12 mouse cellular contexts compared by ENCODE assay signal in genomic region chr19:7305380-7306310, GRCm38 (mm10). TPM values are rescaled to one million over a fixed set of nuclear protein-coding genes. Genes with fewer than 3 reads are reported as not detected.
A peak's percentile ranks its signal among the peaks of the same experiment; 100 is the strongest.
DNase-seq lines count a peak whose midpoint lies in the region; ATAC-seq and TF ChIP-seq lines count a peak whose summit lies in the region.
"Had no signal": no experiment of that assay in that cellular context is flagged by ENCODE, and none has a peak within 500 bp of the region (broad histone marks: within the 10 kb centered on the region; RNA-seq: fewer than 3 reads in every experiment).

No protein-coding gene starts in this region.

- H3K9ac ChIP-seq in lung, embryonic 14.5 days = no peak overlapping the region
- no peak overlapping the region for H3K9ac ChIP-seq in stomach, embryonic 15.5 days
- H3K9ac ChIP-seq: neural tube, embryonic 12.5 days had no signal

- no peak for TF ChIP-seq POLR2A in lung, adult 2 months (IDR thresholded peaks at IDR 0.05; ENCODE audit: borderline replicate concordance, extremely low read depth, low read depth, low read length)

- H3K4me1 ChIP-seq in lung, embryonic 14.5 days (ENCODE audit: insufficient read depth) = peaks cover 16% of the 10 kb centered on the region
- H3K4me1 ChIP-seq in lung, adult 2 months (ENCODE audit: control insufficient read depth, insufficient read depth, low read length) = peaks cover 42% of the 10 kb centered on the region
- peaks cover 67% of the 10 kb centered on the region for H3K4me1 ChIP-seq in stomach, embryonic 15.5 days

- no peak for DNase-seq in lung, embryonic 14.5 days
- DNase-seq in lung, adult 2 months = no peak
- DNase-seq in kidney, adult 18-20 months = peak; percentile 74
- DNase-seq in kidney, postnatal 10 days = peak; percentile 59
- DNase-seq in cerebellum, postnatal 4 days (ENCODE audit: low spot score in 2 of 2) = no peak
- DNase-seq: left cerebral cortex, postnatal 4 days; right cerebral cortex, adult 18-20 months had no signal

- no peaks in the 10 kb centered on the region for H3K9me3 ChIP-seq in lung, embryonic 14.5 days (ENCODE audit: low read depth, low read length)
- H3K9me3 ChIP-seq in stomach, embryonic 15.5 days = no peaks in the 10 kb centered on the region
- H3K9me3 ChIP-seq: forebrain, embryonic 10.5 days; midbrain, embryonic 10.5 days; neural tube, embryonic 12.5 days had no signal

- no peaks in the 10 kb centered on the region for H3K36me3 ChIP-seq in lung, embryonic 14.5 days (ENCODE audit: insufficient read depth)
- no peaks in the 10 kb centered on the region for H3K36me3 ChIP-seq in stomach, embryonic 15.5 days

- H3K27ac ChIP-seq in lung, embryonic 14.5 days (ENCODE audit: low read depth) = peak overlapping the region; percentile 38; the same call in 1 of the 2 replicates
- peak overlapping the region; percentile 89; the same call in 1 of the 2 replicates for H3K27ac ChIP-seq in stomach, embryonic 15.5 days
- H3K27ac ChIP-seq: forebrain, embryonic 10.5 days; midbrain, embryonic 10.5 days; neural tube, embryonic 12.5 days had no signal

- ATAC-seq in lung, embryonic 14.5 days (ENCODE audit: insufficient read depth) = no peak
- ATAC-seq in stomach, embryonic 15.5 days (ENCODE audit: insufficient read depth, low FRiP score, low read depth) = no peak
- no peak for ATAC-seq in erythroblast, adult 5-6 weeks (replicated peaks; ENCODE audit: low FRiP score, poor library complexity, severe bottlenecking)

- no peak overlapping the region for H3K4me3 ChIP-seq in lung, embryonic 14.5 days (ENCODE audit: low read depth, low read length)
- H3K4me3 ChIP-seq in lung, adult 2 months (replicated peaks; ENCODE audit: extremely low read depth, low read depth, low read length) = no peak overlapping the region
- H3K4me3 ChIP-seq in stomach, embryonic 15.5 days (replicated peaks) = no peak overlapping the region
- H3K4me3 ChIP-seq: forebrain, embryonic 10.5 days; midbrain, embryonic 10.5 days; neural tube, embryonic 12.5 days had no signal

- WGBS in lung, embryonic 14.5 days = 56% methylated on average over 10 of the region's 11 CpGs
- WGBS in lung, adult 2 months = 66% methylated on average over 10 of the region's 11 CpGs
- 56% methylated on average over 10 of the region's 11 CpGs for WGBS in stomach, embryonic 15.5 days

- no peak for TF ChIP-seq CTCF in lung, embryonic 14.5 days (IDR thresholded peaks at IDR 0.05; ENCODE audit: low read depth)
- no peak for TF ChIP-seq CTCF in lung, adult 2 months (IDR thresholded peaks at IDR 0.05; ENCODE audit: insufficient read depth, low read length)

- H3K27me3 ChIP-seq in lung, embryonic 14.5 days (ENCODE audit: insufficient read depth, low read length) = no peaks in the 10 kb centered on the region
- no peaks in the 10 kb centered on the region for H3K27me3 ChIP-seq in stomach, embryonic 15.5 days (replicated peaks)
- H3K27me3 ChIP-seq: neural tube, embryonic 12.5 days had no signal

- H3K4me2 ChIP-seq in lung, embryonic 14.5 days = no peak overlapping the region
- H3K4me2 ChIP-seq in stomach, embryonic 15.5 days = no peak overlapping the region
- H3K4me2 ChIP-seq: neural tube, embryonic 12.5 days had no signal

RNA-seq across cellular contexts. Expression of gene Mark2, which starts 36.0 kb away (rescaled TPM):
- polyA plus RNA-seq in lung, embryonic 14.5 days (2014; fragmentation: Nextera tagmentation; extraction: Ambion mirVana) = 49.2 and 57.8 TPM in 2 replicates
- 68.6 and 94.1 TPM in 2 replicates for polyA plus RNA-seq in lung, adult 2 months (2012; rRNA removed)
- 55.7 and 57.7 TPM in 2 replicates for polyA plus RNA-seq in stomach, embryonic 15.5 days (2015; fragmentation: Nextera tagmentation; extraction: Ambion mirVana)
- total RNA-seq in erythroblast, adult 5-6 weeks (2015; ENCODE audit: low replicate concordance) = 39.9 and 57.1 TPM in 2 replicates
- 19.4 and 48.1 TPM in 2 replicates for total RNA-seq in erythroblast, adult 5-6 weeks (2017; ENCODE audit: low replicate concordance)

RNA-seq across cellular contexts. Expression of gene Rcor2, which starts 38.5 kb away (rescaled TPM):
- polyA plus RNA-seq in lung, embryonic 14.5 days (2014; fragmentation: Nextera tagmentation; extraction: Ambion mirVana) = 6.0 and 7.9 TPM in 2 replicates
- 1.7 and 3.3 TPM in 2 replicates for polyA plus RNA-seq in lung, adult 2 months (2012; rRNA removed)
- polyA plus RNA-seq in stomach, embryonic 15.5 days (2015; fragmentation: Nextera tagmentation; extraction: Ambion mirVana) = 13.4 and 15.0 TPM in 2 replicates
- total RNA-seq in erythroblast, adult 5-6 weeks (2015; ENCODE audit: low replicate concordance) = not detected in 2 replicates
- total RNA-seq in erythroblast, adult 5-6 weeks (2017; ENCODE audit: low replicate concordance) = 0.17 TPM in 1 of 2 replicates, not detected in the other

Comparison
In these comparisons a context has a peak if more than half of its experiments do, and no peak if none do; other contexts are left out.
1. DNase-seq: peak in kidney, adult 18-20 months (single experiment) and kidney, postnatal 10 days (single experiment); none in lung, embryonic 14.5 days (single experiment), lung, adult 2 months (single experiment) and cerebellum, postnatal 4 days (0 of 2).